Mouse (Mus musculus): ENCODE measurements at regions not wholly inside any gene's neighbourhood (a gene's known extent, or its start where the extent isn't known, plus 50 kb on each side); places are given as distances from the start of the nearest gene placed in this dataset.

DNA sequence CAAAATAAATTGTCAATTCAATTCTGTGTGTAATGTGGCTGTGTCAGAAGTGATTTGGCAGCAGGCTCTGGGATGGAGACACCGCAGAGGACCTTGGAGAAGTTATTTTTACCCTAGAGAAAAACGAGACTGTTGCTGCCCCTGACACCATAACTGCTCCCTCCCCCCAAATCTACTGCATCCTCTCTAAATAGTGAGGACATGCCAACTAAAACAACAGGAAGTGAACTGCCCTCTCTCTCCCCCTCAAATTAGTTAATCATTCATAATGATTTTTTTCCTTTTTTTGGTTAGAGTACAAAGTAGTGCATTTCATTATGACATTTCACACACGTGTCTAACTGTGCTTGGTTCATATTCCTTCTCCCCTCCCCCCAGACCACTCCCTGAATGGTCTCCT, 55.6 kb upstream of the Pias1 start:
- no peak for DNase-seq

DNA sequence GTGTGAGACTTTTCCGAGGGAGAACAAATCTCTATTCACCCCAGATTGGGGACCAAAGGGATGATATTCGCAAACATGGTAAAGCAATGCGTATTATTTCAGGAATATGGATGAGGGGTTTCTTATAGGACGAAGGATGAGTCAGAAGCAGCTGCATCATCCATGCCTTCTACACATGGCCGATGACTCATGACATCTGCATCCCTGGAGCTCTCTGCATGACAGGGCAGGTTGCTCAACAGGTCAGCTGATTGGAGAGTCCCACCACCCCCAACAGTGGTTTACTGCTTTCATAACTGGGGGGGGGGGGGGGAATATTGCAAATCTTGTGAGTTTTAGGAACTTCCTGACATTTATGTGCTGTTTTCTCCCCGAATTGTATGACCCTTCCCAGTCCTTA, 50.3 kb upstream of the Pias1 start:
- DNase-seq: no peak

Measured in gastrocnemius, postnatal 10 days (tissue).